ENCODE assay signal across 12 mouse cellular contexts in the genomic region with DNA sequence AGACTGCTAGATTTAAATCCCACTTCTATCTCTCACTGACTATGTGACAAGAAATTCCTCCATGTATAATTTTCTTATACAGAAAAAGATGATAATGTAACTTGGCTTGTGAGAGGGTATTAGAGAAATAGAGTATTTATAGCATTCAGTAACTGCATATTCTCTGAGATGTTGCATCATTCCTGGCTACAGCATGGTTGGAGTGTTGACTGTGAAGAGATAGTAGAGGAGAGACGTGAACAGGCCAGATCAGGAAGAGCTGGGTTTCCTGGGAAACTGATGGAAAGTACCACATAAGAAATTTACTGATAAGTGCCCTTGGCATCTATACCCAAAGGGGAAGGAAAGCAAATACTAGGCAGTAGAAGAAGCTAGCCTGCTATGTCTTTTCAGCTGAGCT.
"Had no signal": no experiment of that assay in that cellular context is flagged by ENCODE, and none has a peak within 500 bp of the region (broad histone marks: within the 10 kb centered on the region; RNA-seq: fewer than 3 reads in every experiment).

No protein-coding gene starts in this region.

- DNase-seq: kidney, postnatal 25 days; layer of hippocampus, adult 9-11 months; lung, embryonic 14.5 days; lung, postnatal 10 days; lung, postnatal 4 days; midbrain, embryonic 14.5 days; thymus, adult 18-20 months; thymus, postnatal 36 days had no signal

- H3K4me3 ChIP-seq: layer of hippocampus, adult 2 months had no signal

- H3K4me2 ChIP-seq: lung, embryonic 14.5 days; midbrain, embryonic 11.5 days had no signal

- H3K9ac ChIP-seq: liver, embryonic 14.5 days; lung, embryonic 14.5 days had no signal

- H3K27ac ChIP-seq: kidney, postnatal 0 days; layer of hippocampus, adult 2 months; liver, embryonic 14.5 days had no signal
